Mouse (Mus musculus) liver, embryonic 16.5 days (tissue): ENCODE results near the gene Map3k12. TPM values are rescaled to one million over a fixed set of nuclear protein-coding genes. Genes with fewer than 3 reads are reported as not detected.

Source experiments
- ATAC-seq: fragments of 200-750 bp; cut with Nextera tagmentation; 2 replicates; pipeline ENCODE4 v1.8.0; 2017; ENCODE audit warnings: low read depth, mild to moderate bottlenecking, moderate number of reproducible peaks, moderate library complexity
- H3K27ac ChIP-seq: fragments of 300-500 bp; sonication (generic); 2 replicates; pipeline ENCODE4 v1.5.1; 2014; ENCODE audit warnings: mild to moderate bottlenecking, low read length
- H3K27me3 ChIP-seq: fragments of 300-500 bp; sonication (generic); 2 replicates; pipeline ENCODE4 v1.6.1; 2014; ENCODE audit warnings: low read depth, low read length, mixed read lengths; ENCODE audit not compliant: control insufficient read depth, insufficient read depth
- H3K36me3 ChIP-seq: fragments of 300-500 bp; sonication (generic); 2 replicates; pipeline ENCODE4 v1.6.1; 2014; ENCODE audit warnings: mild to moderate bottlenecking; ENCODE audit not compliant: control insufficient read depth, insufficient read depth
- H3K4me1 ChIP-seq: fragments of 300-500 bp; sonication (generic); 2 replicates; pipeline ENCODE4 v1.6.1; 2014; ENCODE audit warnings: low read depth, low read length, mixed read lengths; ENCODE audit not compliant: control insufficient read depth
- H3K4me2 ChIP-seq: fragments of 300-500 bp; sonication (generic); 2 replicates; pipeline ENCODE4 v1.6.1; 2014; ENCODE audit warnings: low read depth, low read length, mixed read lengths
- H3K4me3 ChIP-seq: fragments of 300-500 bp; sonication (generic); 2 replicates; pipeline ENCODE4 v1.5.1; 2014; ENCODE audit warnings: low read depth, mild to moderate bottlenecking, low read length
- H3K9ac ChIP-seq: fragments of 300-500 bp; sonication (generic); 2 replicates; pipeline ENCODE4 v1.6.1; 2014; ENCODE audit warnings: low read depth, low read length
- H3K9me3 ChIP-seq: fragments of 300-500 bp; sonication (generic); replicated peaks from 2 replicates; pipeline ENCODE4 v1.6.1; 2016; ENCODE audit warnings: low read length; ENCODE audit not compliant: control insufficient read depth
- WGBS: fragments of 180-500 bp; shearing (Covaris S2); extraction: QIAGEN DNeasy Blood & Tissue Kit; methylation state at CpG from one replicate; pipeline ENCODE4 v1.1.7; 2014; ENCODE audit not compliant: insufficient replicate concordance; 5-methylcytosine and 5-hydroxymethylcytosine counted together
- polyA plus RNA-seq: library from polyadenylated mRNA; unstranded; fragments of >200 nt; fragmentation: Nextera tagmentation; extraction: Ambion mirVana; gene quantifications from 2 replicates; pipeline ENCODE4 v1.2.1, GENCODE M21; 2015

Gene Map3k12
- polyA plus RNA-seq, 1 experiment from 2014 or later = 2.0 TPM

- Histone ChIP-seq H3K27ac (no peak overlapping the region), H3K9ac (0 out of 2 replicates have a peak overlapping the region, but pooled peaks have one; percentile 11), H3K27me3 (no peaks in the 10 kb centered on the region), H3K9me3 (no peaks in the 10 kb centered on the region), H3K4me1 (peaks cover 3% of the 10 kb centered on the region; the same call in 1 of the 2 replicates), H3K4me3 (peak overlapping the region; percentile 14), H3K4me2 (peak overlapping the region; percentile 35), H3K36me3 (no peaks in the 10 kb centered on the region)
- ATAC-seq = peak; percentile 52; the same call in 1 of the 2 replicates
- WGBS = 35% methylated on average over 7 of the region's 7 CpGs
These were observed 65.9 kb downstream of the Map3k12 start for GRCm38 (mm10) chr15:102450928-102451327.

GRCm38 (mm10) chr15:102449366-102449765 is 67.5 kb downstream of the Map3k12 start:
- 54% methylated on average over 8 of the region's 8 CpGs for WGBS
- Histone ChIP-seq H3K27ac (no peak overlapping the region), H3K9ac (no peak overlapping the region), H3K4me1 (peaks cover 3% of the 10 kb centered on the region; the same call in 1 of the 2 replicates), H3K36me3 (no peaks in the 10 kb centered on the region), H3K4me3 (no peak overlapping the region), H3K9me3 (no peaks in the 10 kb centered on the region), H3K27me3 (no peaks in the 10 kb centered on the region), H3K4me2 (no peak overlapping the region)
- ATAC-seq = no peak

Other genes starting within 250 kb of the Map3k12 start
- gene Gm9918, start 246.5 kb downstream of the Map3k12 start, polyA plus RNA-seq = not detected in 2 replicates
- gene Mfsd5, start 237.6 kb downstream of the Map3k12 start, polyA plus RNA-seq = 20.0 and 21.3 TPM in 2 replicates
- 21.2 and 24.8 TPM in 2 replicates for gene Espl1, start 220.8 kb downstream of the Map3k12 start, polyA plus RNA-seq
- gene Pfdn5, start 190.9 kb downstream of the Map3k12 start, polyA plus RNA-seq = 107 and 108 TPM in 2 replicates
- 34.0 and 39.3 TPM in 2 replicates for gene Myg1, start 185.4 kb downstream of the Map3k12 start, polyA plus RNA-seq
- gene Aaas, start 166.3 kb downstream of the Map3k12 start, polyA plus RNA-seq = 39.3 and 42.4 TPM in 2 replicates
- 0.02 TPM in 1 of 2 replicates, not detected in the other for gene Sp7, start 149.9 kb downstream of the Map3k12 start, polyA plus RNA-seq
- 3.7 TPM in 2 replicates for gene Sp1, start 110.9 kb downstream of the Map3k12 start, polyA plus RNA-seq
- gene Amhr2, start 71.7 kb downstream of the Map3k12 start, polyA plus RNA-seq = 0.04 and 0.07 TPM in 2 replicates
- 120 and 139 TPM in 2 replicates for gene Prr13, start 58.0 kb downstream of the Map3k12 start, polyA plus RNA-seq
- 64.7 and 67.7 TPM in 2 replicates for gene Pcbp2, start 46.5 kb downstream of the Map3k12 start, polyA plus RNA-seq
- not detected in 2 replicates for gene Gm10337, start 13.3 kb downstream of the Map3k12 start, polyA plus RNA-seq
- gene Tarbp2, start 1.1 kb upstream of the Map3k12 start, polyA plus RNA-seq = 34.6 and 37.0 TPM in 2 replicates
- gene Npff, start 7.9 kb upstream of the Map3k12 start, polyA plus RNA-seq = 0.46 and 0.57 TPM in 2 replicates
- gene Gm28047, start 108.0 kb upstream of the Map3k12 start, polyA plus RNA-seq = not detected in 2 replicates
- 10.2 and 11.1 TPM in 2 replicates for gene Atf7, start 108.4 kb upstream of the Map3k12 start, polyA plus RNA-seq
- 25.6 and 26.0 TPM in 2 replicates for gene Atp5g2, start 155.3 kb upstream of the Map3k12 start, polyA plus RNA-seq
- gene Calcoco1, start 205.1 kb upstream of the Map3k12 start, polyA plus RNA-seq = 17.9 and 18.2 TPM in 2 replicates